Mouse (Mus musculus) small intestine, adult 10 weeks (tissue): ENCODE measurements around the gene Tob2. TPM values are rescaled to one million over a fixed set of nuclear protein-coding genes. Genes with fewer than 3 reads are reported as not detected.

Experiments
- polyA plus RNA-seq: library from polyadenylated mRNA; stranded (reverse); fragments of 350-450 nt; fragmentation: Illumina TruSeq; extraction: RNeasy Lipid Tissue Mini Kit (QIAGEN cat#74804); gene quantifications from one replicate; pipeline ENCODE4 v1.2.3, GENCODE M21; 2014; ENCODE audit warnings: low replicate concordance

Gene Tob2
- 9.2 TPM for polyA plus RNA-seq

DNA sequence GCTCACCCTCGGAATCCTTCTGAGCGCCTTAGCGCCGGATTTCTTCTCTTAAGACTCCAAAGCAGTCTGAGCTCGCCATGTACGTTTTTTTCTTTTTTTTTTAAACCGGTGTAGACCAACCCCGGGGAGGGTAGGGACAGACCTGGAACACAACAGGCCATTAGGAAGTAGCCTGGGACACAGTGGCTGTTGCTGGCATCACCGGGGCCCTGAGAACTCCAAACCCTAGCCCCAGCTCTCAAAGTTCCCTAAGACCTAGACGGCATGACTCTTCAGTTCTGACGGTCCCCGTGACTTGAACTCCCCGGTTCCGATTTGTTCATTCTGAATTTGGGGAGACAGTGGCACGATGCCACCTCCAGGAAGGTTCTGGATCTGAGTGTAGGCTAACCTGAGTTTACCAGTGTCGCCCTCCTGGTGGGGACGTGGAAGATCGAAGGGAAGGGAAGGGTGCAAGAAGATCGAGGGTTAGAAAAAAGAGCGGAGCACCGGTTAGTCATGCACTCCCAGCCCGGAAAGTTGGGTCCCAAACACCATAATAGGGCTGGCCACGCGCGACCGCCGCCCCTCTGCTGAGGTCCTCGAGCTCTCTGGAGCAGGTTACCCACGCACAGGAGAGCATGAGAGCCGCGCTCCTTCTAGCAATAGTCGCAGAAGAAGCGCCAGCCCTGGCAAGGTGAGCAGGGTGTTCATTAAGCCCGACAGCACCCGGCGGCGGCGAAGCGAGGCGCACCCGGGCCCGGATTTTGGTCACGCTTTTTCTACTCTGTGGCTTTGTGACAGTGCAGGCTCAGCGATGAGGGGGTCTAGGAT is at the start of gene Tob2:
Tob2 (minus strand) TSS at position 280 of the 813 bp plus-strand sequence.

DNA sequence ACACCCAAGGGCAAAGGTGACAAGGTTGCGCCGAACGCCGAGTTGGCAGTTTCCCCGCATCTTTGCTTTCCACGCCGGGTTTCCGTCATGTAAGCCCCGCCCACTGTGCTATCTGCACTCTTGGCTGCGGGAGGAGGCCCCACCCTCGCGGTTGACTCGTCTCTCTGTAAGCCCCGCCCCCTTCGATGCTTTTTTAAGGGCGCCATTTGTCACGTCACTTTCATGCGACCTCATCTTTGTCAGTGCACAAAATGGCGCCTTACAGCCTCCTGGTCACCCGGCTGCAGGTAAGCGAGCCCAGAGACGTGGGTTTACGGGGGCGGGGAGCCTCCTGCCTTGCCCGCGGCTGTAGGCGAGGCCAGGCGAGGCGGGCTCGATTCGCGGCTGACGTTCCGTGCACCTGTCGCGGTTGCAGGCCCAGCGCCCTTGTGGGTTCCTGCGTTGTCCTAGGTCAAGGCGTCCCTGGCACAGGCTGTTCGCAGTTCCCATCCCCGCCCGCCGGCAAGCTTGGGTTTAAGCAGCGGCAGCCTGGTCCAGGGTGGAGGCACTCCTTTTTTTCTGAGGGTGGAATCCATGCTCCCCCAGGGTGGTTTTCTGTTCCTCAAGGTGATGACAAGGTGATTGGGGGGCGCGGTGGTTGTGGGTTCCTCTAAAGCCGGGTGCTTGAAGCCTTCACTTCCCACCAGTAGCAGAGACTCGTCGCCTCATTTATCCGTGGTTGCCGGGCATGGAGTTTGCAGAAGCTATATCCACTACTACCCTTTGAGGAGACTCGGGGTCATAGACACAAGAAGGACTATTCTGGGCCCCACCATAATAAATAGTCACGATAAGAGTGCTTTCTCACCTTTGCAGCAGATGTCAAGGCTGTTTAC is 13.9 kb upstream of the Tob2 start, which contains the start of gene Aco2:
Aco2 (plus strand) TSS at position 48 of the 875 bp plus-strand sequence.

GRCm38 (mm10) chr15:81871604-81872261 is 13.1 kb upstream of the Tob2 start, which contains the start of gene Phf5a:
Gene Phf5a, minus strand, starts transcription at chr15:81871911.

DNA sequence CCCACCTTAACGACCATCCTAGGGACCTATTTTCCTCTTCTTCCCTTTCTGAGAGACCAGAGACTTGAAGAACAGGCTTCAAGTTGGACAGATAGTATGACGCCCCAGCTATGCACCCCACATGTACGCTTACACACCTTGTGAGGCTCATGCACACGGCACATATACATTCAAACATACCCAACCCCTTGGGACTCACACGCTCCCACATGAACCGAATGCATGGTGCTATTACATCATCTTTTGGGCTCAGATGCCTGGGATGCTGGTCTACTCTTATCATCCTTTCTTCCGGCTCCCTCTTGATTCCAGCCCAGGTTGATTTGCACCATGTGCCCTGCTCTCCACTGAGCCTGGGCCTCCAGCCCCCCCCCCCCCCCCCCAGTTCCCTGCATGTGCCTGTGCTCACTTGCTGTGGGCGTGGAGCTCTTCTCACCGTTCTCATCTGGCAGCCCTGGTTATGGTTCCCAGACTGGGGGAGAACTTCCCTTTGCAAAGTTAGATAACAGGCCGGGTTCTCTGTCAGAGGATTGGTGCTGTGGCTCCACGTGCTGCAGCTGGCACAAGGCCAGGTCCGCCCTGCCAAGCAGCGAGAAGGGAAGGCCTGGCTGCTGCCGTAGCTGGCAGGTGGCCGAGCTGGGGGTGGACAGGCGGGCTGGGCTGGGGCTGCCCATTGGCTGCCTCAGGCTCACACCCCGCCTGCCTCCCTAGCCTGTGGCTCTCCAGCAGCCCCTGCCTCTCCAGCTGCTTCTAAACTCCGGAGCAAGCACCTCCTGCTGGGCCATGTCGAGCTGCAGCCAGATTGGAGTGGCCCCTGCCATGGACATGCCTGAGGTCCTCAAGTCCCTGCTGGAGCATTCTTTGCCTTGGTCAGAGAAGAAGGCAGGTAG is 56.4 kb downstream of the Tob2 start, which contains the start of gene Tef:
Tef (plus strand) TSS at position 421 of the 890 bp plus-strand sequence.

Other genes with a start within 250 kb of the Tob2 start
- gene L3mbtl2, start 194.9 kb downstream of the Tob2 start, polyA plus RNA-seq = 0.56 TPM
- gene Chadl, start 161.5 kb downstream of the Tob2 start, polyA plus RNA-seq = not detected
- 2.3 TPM for gene Zc3h7b, start 113.7 kb downstream of the Tob2 start, polyA plus RNA-seq
- 2.4 TPM for gene Rangap1, start 113.3 kb downstream of the Tob2 start, polyA plus RNA-seq
- gene Tef, start 56.4 kb downstream of the Tob2 start, polyA plus RNA-seq = 16.0 TPM
- 15.1 TPM for gene Phf5a, start 13.1 kb upstream of the Tob2 start, polyA plus RNA-seq
- 68.7 TPM for gene Aco2, start 13.5 kb upstream of the Tob2 start, polyA plus RNA-seq
- 0.19 TPM for gene Polr3h, start 67.4 kb upstream of the Tob2 start, polyA plus RNA-seq
- gene Csdc2, start 78.0 kb upstream of the Tob2 start, polyA plus RNA-seq = not detected
- 1.2 TPM for gene Pmm1, start 102.1 kb upstream of the Tob2 start, polyA plus RNA-seq
- not detected for gene 1700029P11Rik, start 121.7 kb upstream of the Tob2 start, polyA plus RNA-seq
- gene Xrcc6, start 129.0 kb upstream of the Tob2 start, polyA plus RNA-seq = 84.1 TPM
- 13.1 TPM for gene Desi1, start 175.1 kb upstream of the Tob2 start, polyA plus RNA-seq
- 260 TPM for gene Snu13, start 188.8 kb upstream of the Tob2 start, polyA plus RNA-seq
- gene 4930407I10Rik, start 200.4 kb upstream of the Tob2 start, polyA plus RNA-seq = not detected
- not detected for gene Mei1, start 211.2 kb upstream of the Tob2 start, polyA plus RNA-seq